In genomic region chr4:148806836-148807235, GRCm38 (mm10) we compare ENCODE assay signal across 8 mouse cellular contexts. TPM values are rescaled to one million over a fixed set of nuclear protein-coding genes. Genes with fewer than 3 reads are reported as not detected.
A peak's percentile ranks its signal among the peaks of the same experiment; 100 is the strongest.
DNase-seq lines count a peak whose midpoint lies in the region; ATAC-seq lines count a peak whose summit lies in the region.

No protein-coding gene starts in this region.

- H3K9me3 ChIP-seq in intestine, embryonic 14.5 days (ENCODE audit: control insufficient read depth, low read length), result no peaks in the 10 kb centered on the region
- no peaks in the 10 kb centered on the region for H3K9me3 ChIP-seq in stomach, embryonic 16.5 days (replicated peaks; ENCODE audit: control insufficient read depth, low read length)

- peak; percentile 58 for DNase-seq in thymus, postnatal 4 days
- DNase-seq in thymus, postnatal 36 days, result no peak
- DNase-seq in gastrocnemius, postnatal 14 days, result peak; percentile 80
- peak; percentile 74 for DNase-seq in intestine, embryonic 14.5 days (ENCODE audit: low spot score)
- peak; percentile 81 for DNase-seq in lung, postnatal 10 days
- no peak for DNase-seq in right cerebral cortex, postnatal 25 days
- no peak for DNase-seq in cerebellum, postnatal 14 days

- H3K9ac ChIP-seq in intestine, embryonic 14.5 days (ENCODE audit: low read length), result peak overlapping the region; percentile 10; the same call in 1 of the 2 replicates
- H3K9ac ChIP-seq in stomach, embryonic 16.5 days (ENCODE audit: low read length), result peak overlapping the region; percentile 24

- peak overlapping the region; percentile 99 for H3K4me2 ChIP-seq in intestine, embryonic 14.5 days (ENCODE audit: low read length)
- peak overlapping the region; percentile 97 for H3K4me2 ChIP-seq in stomach, embryonic 16.5 days (ENCODE audit: low read depth, low read length)

- peak overlapping the region; percentile 74 for H3K4me3 ChIP-seq in intestine, embryonic 14.5 days (ENCODE audit: low read depth, low read length)
- H3K4me3 ChIP-seq in stomach, embryonic 16.5 days (replicated peaks; ENCODE audit: low read length), result peak overlapping the region; percentile 75

- 3% methylated on average over 24 of the region's 26 CpGs for WGBS in intestine, embryonic 14.5 days
- WGBS in stomach, embryonic 16.5 days, result 2% methylated on average over 26 of the region's 26 CpGs

- H3K27ac ChIP-seq in intestine, embryonic 14.5 days (ENCODE audit: low read depth), result no peak overlapping the region
- H3K27ac ChIP-seq in stomach, embryonic 16.5 days (ENCODE audit: low read length), result peak overlapping the region; percentile 19; the same call in 1 of the 2 replicates

- intact Hi-C loops in gastrocnemius, postnatal 14 days (cut with DNase I; ENCODE audit: low total_unique reads), result no loop called here

- H3K4me1 ChIP-seq in intestine, embryonic 14.5 days (replicated peaks; ENCODE audit: control insufficient read depth, insufficient read depth, low read length), result peaks cover 22% of the 10 kb centered on the region
- H3K4me1 ChIP-seq in stomach, embryonic 16.5 days (ENCODE audit: control insufficient read depth, insufficient read depth, low read length), result peaks cover 27% of the 10 kb centered on the region

- ATAC-seq in intestine, embryonic 14.5 days (replicated peaks; ENCODE audit: low FRiP score, low TSS enrichment, low read depth), result peak; percentile 60; the same call in 1 of the 2 replicates
- peak; percentile 36; the same call in 1 of the 2 replicates for ATAC-seq in stomach, embryonic 16.5 days (ENCODE audit: insufficient read depth, low FRiP score)

- peaks cover 47% of the 10 kb centered on the region for H3K27me3 ChIP-seq in intestine, embryonic 14.5 days (replicated peaks; ENCODE audit: control insufficient read depth, insufficient read depth, low read length)
- H3K27me3 ChIP-seq in stomach, embryonic 16.5 days (ENCODE audit: control insufficient read depth, insufficient read depth, low read length), result peaks cover 17% of the 10 kb centered on the region

- H3K36me3 ChIP-seq in intestine, embryonic 14.5 days (ENCODE audit: control insufficient read depth, insufficient read depth, low read length), result no peaks in the 10 kb centered on the region
- no peaks in the 10 kb centered on the region for H3K36me3 ChIP-seq in stomach, embryonic 16.5 days (ENCODE audit: control insufficient read depth, insufficient read depth, low read length)

RNA-seq across cellular contexts. Expression of gene Casz1, which starts 2.6 kb away (rescaled TPM):
- total RNA-seq in gastrocnemius, postnatal 14 days (2021), result 10 to 100 TPM; 31.2 to 32.9 TPM
- polyA plus RNA-seq in intestine, embryonic 14.5 days (2014; fragmentation: Nextera tagmentation; extraction: Ambion mirVana), result 6.6 and 7.8 TPM in 2 replicates
- 9.9 and 10.5 TPM in 2 replicates for polyA plus RNA-seq in stomach, embryonic 16.5 days (2015; fragmentation: Nextera tagmentation; extraction: Ambion mirVana)

Comparison
In these comparisons a context has a peak if more than half of its experiments do, and no peak if none do; other contexts are left out.
1. DNase-seq: peak in thymus, postnatal 4 days (single experiment), gastrocnemius, postnatal 14 days (single experiment), intestine, embryonic 14.5 days (single experiment) and lung, postnatal 10 days (single experiment); none in thymus, postnatal 36 days (0 of 2), right cerebral cortex, postnatal 25 days (single experiment) and cerebellum, postnatal 14 days (0 of 2).